ENCODE assay signal across 29 mouse cellular contexts in the genomic region with DNA sequence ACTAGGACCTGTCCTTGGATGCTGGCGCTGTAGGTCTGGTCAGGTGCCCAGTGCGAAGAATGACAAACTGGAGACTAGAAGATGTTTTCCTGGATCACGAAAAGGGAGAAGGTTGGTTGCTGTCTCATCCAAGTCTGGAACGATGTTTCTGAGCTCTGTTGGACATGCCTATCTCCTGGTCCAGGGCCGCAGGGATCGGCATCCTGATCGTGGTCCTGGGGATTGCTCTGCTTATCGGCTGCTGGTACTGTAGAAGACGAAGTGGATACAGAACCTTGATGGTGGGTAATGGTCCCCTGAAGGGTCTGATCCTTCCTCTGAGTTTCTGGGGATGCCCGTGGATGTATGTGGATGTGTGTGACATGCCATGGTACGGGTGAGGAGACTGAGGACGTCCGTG. TPM values are rescaled to one million over a fixed set of nuclear protein-coding genes. Genes with fewer than 3 reads are reported as not detected.
DNase-seq lines count a peak whose midpoint lies in the region; ATAC-seq and TF ChIP-seq lines count a peak whose summit lies in the region.
"Had no signal": no experiment of that assay in that cellular context is flagged by ENCODE, and none has a peak within 500 bp of the region (broad histone marks: within the 10 kb centered on the region; RNA-seq: fewer than 3 reads in every experiment).

No protein-coding gene starts in this region.

- no peak for TF ChIP-seq EP300 in heart, adult 2 months (IDR thresholded peaks at IDR 0.05; ENCODE audit: insufficient read depth, low read depth, low read length)
- no peak for TF ChIP-seq EP300 in stomach, postnatal 0 days (optimal IDR thresholded peaks at IDR 0.05)

- no peaks in the 10 kb centered on the region for H3K27me3 ChIP-seq in heart, adult 2 months (ENCODE audit: control insufficient read depth, insufficient read depth, low read length)
- no peaks in the 10 kb centered on the region for H3K27me3 ChIP-seq in stomach, postnatal 0 days (ENCODE audit: control insufficient read depth, insufficient read depth, low read length)
- H3K27me3 ChIP-seq: CH12.LX; embryonic facial prominence, embryonic 12.5 days; forebrain, embryonic 12.5 days; Patski had no signal

- no peaks in the 10 kb centered on the region for H3K4me1 ChIP-seq in heart, adult 2 months (ENCODE audit: control insufficient read depth, insufficient read depth, low read length)
- H3K4me1 ChIP-seq in stomach, postnatal 0 days (replicated peaks; ENCODE audit: control insufficient read depth, insufficient read depth), result no peaks in the 10 kb centered on the region
- H3K4me1 ChIP-seq: embryonic facial prominence, embryonic 12.5 days; forebrain, embryonic 12.5 days had no signal

- intact Hi-C loops in heart, adult 2 months (cut with DNase I), result no loop called here

- no peak for TF ChIP-seq CTCF in heart, adult 2 months (IDR thresholded peaks at IDR 0.05)
- no peak for TF ChIP-seq CTCF in stomach, postnatal 0 days (IDR thresholded peaks at IDR 0.05; ENCODE audit: low read depth)

- ATAC-seq in stomach, postnatal 0 days (ENCODE audit: low FRiP score, low TSS enrichment), result no peak
- ATAC-seq in megakaryocyte, adult 5-6 weeks (ENCODE audit: poor library complexity, severe bottlenecking), result no peak
- ATAC-seq: activated CD4-positive, CD25-positive, alpha-beta regulatory T cell, adult 4 months; CD4-positive, CD25-positive, alpha-beta regulatory T cell, adult 4 months; forebrain, embryonic 14.5 days; forebrain, embryonic 16.5 days; Patski had no signal

- H3K79me2 ChIP-seq in heart, adult 2 months (replicated peaks; ENCODE audit: control insufficient read depth, insufficient read depth, low read length), result no peaks in the 10 kb centered on the region

- peak; percentile 64 for DNase-seq in heart, adult 11 months
- no peak for DNase-seq in heart, adult 2 months
- DNase-seq in ES-CJ7 (ENCODE audit: low read depth, low spot score), result peak; percentile 25
- DNase-seq in R1 (ENCODE audit: low read depth, low spot score), result peak; percentile 83
- peak; percentile 7 for DNase-seq in stomach, postnatal 0 days (ENCODE audit: low spot score)
- DNase-seq in frontal cortex, postnatal 10 days (ENCODE audit: low spot score in 2 of 2), result no peak
- DNase-seq in gastrocnemius, adult 8-10 months (ENCODE audit: low spot score in 2 of 2), result no peak
- DNase-seq: adrenal gland, adult 8-10 months; adrenal gland, postnatal 14 days; adrenal gland, postnatal 36 days; B cell, adult 2 months; cerebellum, adult 11-12 months; cerebellum, adult 2 months; cerebellum, adult 9-10 months; cerebellum, postnatal 10 days; cerebellum, postnatal 25 days had no signal

- no peaks in the 10 kb centered on the region for H3K9me3 ChIP-seq in stomach, postnatal 0 days (ENCODE audit: control insufficient read depth, low read length)
- H3K9me3 ChIP-seq: embryonic facial prominence, embryonic 10.5 days; embryonic facial prominence, embryonic 12.5 days; forebrain, embryonic 12.5 days; G1E had no signal

- H3K4me2 ChIP-seq in stomach, postnatal 0 days (replicated peaks; ENCODE audit: low read depth), result no peak overlapping the region
- H3K4me2 ChIP-seq: embryonic facial prominence, embryonic 12.5 days; forebrain, embryonic 12.5 days had no signal

- H3K27ac ChIP-seq in heart, adult 2 months, result no peak overlapping the region
- H3K27ac ChIP-seq in stomach, postnatal 0 days (replicated peaks), result no peak overlapping the region
- H3K27ac ChIP-seq: embryonic facial prominence, embryonic 12.5 days; forebrain, embryonic 12.5 days had no signal

- H3K4me3 ChIP-seq in heart, adult 2 months, result no peak overlapping the region
- no peak overlapping the region for H3K4me3 ChIP-seq in stomach, postnatal 0 days (ENCODE audit: low read depth, low read length)
- H3K4me3 ChIP-seq: embryonic facial prominence, embryonic 10.5 days; embryonic facial prominence, embryonic 12.5 days; forebrain, embryonic 12.5 days had no signal

- no peaks in the 10 kb centered on the region for H3K36me3 ChIP-seq in heart, adult 2 months (ENCODE audit: control insufficient read depth, insufficient read depth, low read length)
- H3K36me3 ChIP-seq in stomach, postnatal 0 days (ENCODE audit: control insufficient read depth, insufficient read depth, low read length), result no peaks in the 10 kb centered on the region
- H3K36me3 ChIP-seq: embryonic facial prominence, embryonic 10.5 days; embryonic facial prominence, embryonic 12.5 days; forebrain, embryonic 12.5 days; G1E had no signal

- 94% methylated on average over 13 of the region's 13 CpGs for WGBS in heart, adult 2 months
- 95% methylated on average over 13 of the region's 13 CpGs for WGBS in stomach, postnatal 0 days

- TF ChIP-seq POLR2A in heart, adult 2 months (IDR thresholded peaks at IDR 0.05; ENCODE audit: insufficient read depth, low read depth, low read length), result no peak

- H3K9ac ChIP-seq in heart, adult 2 months (ENCODE audit: low read depth, low read length), result no peak overlapping the region
- H3K9ac ChIP-seq in stomach, postnatal 0 days (ENCODE audit: low read length), result no peak overlapping the region
- H3K9ac ChIP-seq: embryonic facial prominence, embryonic 12.5 days; forebrain, embryonic 12.5 days had no signal

RNA-seq across cellular contexts. Expression of a gene that starts 6.8 kb away (rescaled TPM):
- 1 to 10 TPM in 1 of 2 experiments, under 1 TPM in 1; 0.59 to 1.4 TPM for total RNA-seq in heart, adult 2 months (2021)
- polyA plus RNA-seq in heart, adult 2 months (2012; rRNA removed), result 3.9 and 4.2 TPM in 2 replicates
- not detected in 2 replicates for polyA plus RNA-seq in stomach, postnatal 0 days (2015; fragmentation: Nextera tagmentation; extraction: Ambion mirVana)
- not detected in 2 replicates for total RNA-seq in megakaryocyte, adult 5-6 weeks (2015)
- total RNA-seq in megakaryocyte, adult 5-6 weeks (2017), result not detected in 2 replicates
- not detected for total RNA-seq in gastrocnemius, adult 8-10 months (2022)
- total RNA-seq: adrenal gland, adult 18-20 months; adrenal gland, adult 8-10 months; adrenal gland, postnatal 14 days; adrenal gland, postnatal 36 days; CH12.LX; G1E had no signal
- polyA plus RNA-seq: activated CD4-positive, CD25-positive, alpha-beta regulatory T cell, adult 4 months; CD4-positive, CD25-positive, alpha-beta regulatory T cell, adult 4 months; cerebellum, adult 2 months; cortical plate, adult 2 months; forebrain, embryonic 12.5 days; forebrain, embryonic 14.5 days; forebrain, embryonic 16.5 days; G1E had no signal

RNA-seq across cellular contexts. Expression of a gene that starts 56.2 kb away (rescaled TPM):
- total RNA-seq in heart, adult 2 months (2021), result 10 to 100 TPM in 1 of 2 experiments, 1 to 10 TPM in 1; 8.9 to 10.5 TPM
- polyA plus RNA-seq in heart, adult 2 months (2012; rRNA removed), result 6.5 and 12.0 TPM in 2 replicates
- polyA plus RNA-seq in stomach, postnatal 0 days (2015; fragmentation: Nextera tagmentation; extraction: Ambion mirVana), result 19.9 and 23.0 TPM in 2 replicates
- total RNA-seq in megakaryocyte, adult 5-6 weeks (2015), result 17.5 and 18.6 TPM in 2 replicates
- total RNA-seq in megakaryocyte, adult 5-6 weeks (2017), result 24.0 and 25.9 TPM in 2 replicates
- total RNA-seq in gastrocnemius, adult 8-10 months (2022), result 10 to 100 TPM in 1 of 4 experiments, 1 to 10 TPM in 3; 6.9 to 10.4 (median 8.1) TPM

Comparison
In these comparisons a context has a peak if more than half of its experiments do, and no peak if none do; other contexts are left out.
1. DNase-seq: peak in heart, adult 11 months (single experiment), ES-CJ7 (single experiment), R1 (single experiment) and stomach, postnatal 0 days (single experiment); none in heart, adult 2 months (0 of 2), frontal cortex, postnatal 10 days (0 of 2) and gastrocnemius, adult 8-10 months (0 of 2).